10 mouse cellular contexts compared by ENCODE assay signal in the genomic region with DNA sequence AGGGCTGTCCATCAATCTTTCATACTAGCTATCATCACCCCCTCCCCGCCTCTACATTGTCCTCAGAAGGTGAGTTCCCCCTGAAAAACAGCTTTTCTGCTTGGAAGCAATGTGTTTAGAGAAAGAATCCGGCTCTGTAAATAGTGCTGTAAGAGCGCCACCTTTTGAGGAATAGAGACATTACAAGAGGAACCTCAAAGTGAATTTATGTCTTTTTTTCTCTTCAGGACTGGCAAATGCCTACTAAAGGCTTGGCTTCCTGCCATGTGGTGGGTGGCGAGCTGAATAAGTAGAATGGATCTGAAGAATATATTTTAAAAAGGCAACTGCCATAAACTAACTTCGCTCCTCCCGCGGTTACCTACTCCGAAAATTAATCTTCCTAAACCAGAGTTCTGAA. TPM values are rescaled to one million over a fixed set of nuclear protein-coding genes. Genes with fewer than 3 reads are reported as not detected.
A peak's percentile ranks its signal among the peaks of the same experiment; 100 is the strongest.
DNase-seq lines count a peak whose midpoint lies in the region; ATAC-seq and TF ChIP-seq lines count a peak whose summit lies in the region.
"Had no signal": no experiment of that assay in that cellular context is flagged by ENCODE, and none has a peak within 500 bp of the region (broad histone marks: within the 10 kb centered on the region; RNA-seq: fewer than 3 reads in every experiment).

No protein-coding gene starts in this region.

- H3K9me3 ChIP-seq in midbrain, postnatal 0 days (ENCODE audit: low read length), result no peaks in the 10 kb centered on the region
- no peaks in the 10 kb centered on the region for H3K9me3 ChIP-seq in midbrain, embryonic 10.5 days (replicated peaks)
- H3K9me3 ChIP-seq: heart, embryonic 15.5 days; neural tube, embryonic 12.5 days had no signal

- H3K27ac ChIP-seq in midbrain, postnatal 0 days (ENCODE audit: low read depth, low read length), result no peak overlapping the region
- no peak overlapping the region for H3K27ac ChIP-seq in midbrain, embryonic 10.5 days (replicated peaks)
- no peak overlapping the region for H3K27ac ChIP-seq in cortical plate, adult 2 months (ENCODE audit: insufficient read depth, low read length)
- H3K27ac ChIP-seq: heart, embryonic 15.5 days; neural tube, embryonic 12.5 days had no signal

- 26% methylated on average over 8 of the region's 8 CpGs for WGBS in midbrain, postnatal 0 days
- 43% methylated on average over 8 of the region's 8 CpGs for WGBS in midbrain, embryonic 10.5 days

- H3K9ac ChIP-seq in midbrain, postnatal 0 days (replicated peaks; ENCODE audit: low read length, poor library complexity, severe bottlenecking), result no peak overlapping the region
- H3K9ac ChIP-seq: heart, embryonic 15.5 days; neural tube, embryonic 12.5 days had no signal

- peak; percentile 44 for DNase-seq in cerebellum, adult 11 months
- DNase-seq in cerebellum, adult 11-12 months, result no peak
- DNase-seq in midbrain, postnatal 0 days (ENCODE audit: low spot score), result peak; percentile 88
- DNase-seq in midbrain, embryonic 10.5 days (ENCODE audit: low spot score), result no peak
- DNase-seq in layer of hippocampus, adult 18-20 months (ENCODE audit: low spot score in 2 of 2), result peak; percentile 78 to 92
- DNase-seq in mesoderm, embryonic 11.5 days (ENCODE audit: low read depth, low spot score), result peak; percentile 66
- no peak for DNase-seq in gastrocnemius, postnatal 25 days

- no peak overlapping the region for H3K4me2 ChIP-seq in midbrain, postnatal 0 days (ENCODE audit: low read depth, low read length, poor library complexity, severe bottlenecking)
- H3K4me2 ChIP-seq: heart, embryonic 15.5 days; neural tube, embryonic 12.5 days had no signal

- H3K4me3 ChIP-seq in midbrain, postnatal 0 days (ENCODE audit: low read depth, low read length), result no peak overlapping the region
- no peak overlapping the region for H3K4me3 ChIP-seq in midbrain, embryonic 10.5 days
- H3K4me3 ChIP-seq in cortical plate, adult 2 months (ENCODE audit: insufficient read depth, low read length), result no peak overlapping the region
- H3K4me3 ChIP-seq: heart, embryonic 15.5 days; neural tube, embryonic 12.5 days had no signal

- ATAC-seq in midbrain, postnatal 0 days (ENCODE audit: low FRiP score), result no peak

- TF ChIP-seq CTCF in midbrain, postnatal 0 days (IDR thresholded peaks at IDR 0.05), result peak; percentile 84
- peak; percentile 38; the same call in 1 of the 2 replicates for TF ChIP-seq CTCF in cortical plate, adult 2 months (IDR thresholded peaks at IDR 0.05; ENCODE audit: extremely low read depth, insufficient read depth, low read length)

- 0 out of 2 replicates have a peak, but pooled peaks cover 7% of the 10 kb centered on the region for H3K4me1 ChIP-seq in midbrain, postnatal 0 days (ENCODE audit: insufficient read depth, low read length)
- H3K4me1 ChIP-seq in midbrain, embryonic 10.5 days, result peaks cover 23% of the 10 kb centered on the region
- peaks cover 2% of the 10 kb centered on the region; the same call in 1 of the 2 replicates for H3K4me1 ChIP-seq in cortical plate, adult 2 months (ENCODE audit: control insufficient read depth, insufficient read depth, low read length)
- H3K4me1 ChIP-seq: heart, embryonic 15.5 days had no signal

- no peaks in the 10 kb centered on the region for H3K36me3 ChIP-seq in midbrain, postnatal 0 days (ENCODE audit: insufficient read depth, low read length)
- H3K36me3 ChIP-seq in midbrain, embryonic 10.5 days, result no peaks in the 10 kb centered on the region
- H3K36me3 ChIP-seq: heart, embryonic 15.5 days; neural tube, embryonic 12.5 days had no signal

- no peaks in the 10 kb centered on the region for H3K27me3 ChIP-seq in midbrain, postnatal 0 days (ENCODE audit: insufficient read depth, low read length)
- H3K27me3 ChIP-seq in midbrain, embryonic 10.5 days (ENCODE audit: low read depth, poor library complexity, severe bottlenecking), result peaks cover 60% of the 10 kb centered on the region

- TF ChIP-seq POLR2A in cortical plate, adult 2 months (IDR thresholded peaks at IDR 0.05; ENCODE audit: extremely low read depth, insufficient read depth, low read length), result no peak

RNA-seq across cellular contexts. Expression of gene Ccdc184, which starts 6.9 kb away (rescaled TPM):
- 127 and 129 TPM in 2 replicates for total RNA-seq in midbrain, postnatal 0 days (2014; rRNA removed)
- 132 and 145 TPM in 2 replicates for polyA plus RNA-seq in midbrain, postnatal 0 days (2015; fragmentation: Nextera tagmentation; extraction: Ambion mirVana)
- 7.3 and 11.2 TPM in 2 replicates for polyA plus RNA-seq in midbrain, embryonic 10.5 days (2016; fragmentation: Nextera tagmentation; extraction: Ambion mirVana)
- 22.6 and 23.0 TPM in 2 replicates for polyA plus RNA-seq in cortical plate, adult 2 months (2012; rRNA removed)
- total RNA-seq in layer of hippocampus, adult 18-20 months (2021), result 10 to 100 TPM; 11.7 to 12.7 TPM
- total RNA-seq in gastrocnemius, postnatal 25 days (2021), result not detected

RNA-seq across cellular contexts. Expression of gene Asb8, which starts 8.4 kb away (rescaled TPM):
- 60.5 and 72.7 TPM in 2 replicates for total RNA-seq in midbrain, postnatal 0 days (2014; rRNA removed)
- polyA plus RNA-seq in midbrain, postnatal 0 days (2015; fragmentation: Nextera tagmentation; extraction: Ambion mirVana), result 59.2 and 64.9 TPM in 2 replicates
- polyA plus RNA-seq in midbrain, embryonic 10.5 days (2016; fragmentation: Nextera tagmentation; extraction: Ambion mirVana), result 41.7 and 47.2 TPM in 2 replicates
- 66.5 and 69.5 TPM in 2 replicates for polyA plus RNA-seq in cortical plate, adult 2 months (2012; rRNA removed)
- total RNA-seq in layer of hippocampus, adult 18-20 months (2021), result 10 to 100 TPM; 53.7 to 54.8 TPM
- 100 to 1,000 TPM; 102 to 145 TPM for total RNA-seq in gastrocnemius, postnatal 25 days (2021)

RNA-seq across cellular contexts. Expression of gene Olfr288, which starts 21.5 kb away (rescaled TPM):
- total RNA-seq in midbrain, postnatal 0 days (2014; rRNA removed), result not detected in 2 replicates
- not detected in 2 replicates for polyA plus RNA-seq in midbrain, postnatal 0 days (2015; fragmentation: Nextera tagmentation; extraction: Ambion mirVana)
- polyA plus RNA-seq in midbrain, embryonic 10.5 days (2016; fragmentation: Nextera tagmentation; extraction: Ambion mirVana), result not detected in 2 replicates
- 0.42 and 0.46 TPM in 2 replicates for polyA plus RNA-seq in cortical plate, adult 2 months (2012; rRNA removed)
- total RNA-seq in layer of hippocampus, adult 18-20 months (2021), result under 1 TPM in 1 of 2 experiments, not detected in 1; 0.68 TPM
- total RNA-seq in gastrocnemius, postnatal 25 days (2021), result not detected
- polyA plus RNA-seq: heart, embryonic 15.5 days; neural tube, embryonic 12.5 days had no signal

RNA-seq across cellular contexts. Expression of gene Gm44579, which starts 47.0 kb away (rescaled TPM):
- not detected in 2 replicates for total RNA-seq in midbrain, postnatal 0 days (2014; rRNA removed)
- polyA plus RNA-seq in midbrain, postnatal 0 days (2015; fragmentation: Nextera tagmentation; extraction: Ambion mirVana), result 0.09 and 0.11 TPM in 2 replicates
- polyA plus RNA-seq in midbrain, embryonic 10.5 days (2016; fragmentation: Nextera tagmentation; extraction: Ambion mirVana), result not detected in 2 replicates
- 0.25 TPM in 1 of 2 replicates, not detected in the other for polyA plus RNA-seq in cortical plate, adult 2 months (2012; rRNA removed)
- under 1 TPM in 1 of 2 experiments, not detected in 1; 0.25 TPM for total RNA-seq in layer of hippocampus, adult 18-20 months (2021)
- total RNA-seq in gastrocnemius, postnatal 25 days (2021), result not detected
- polyA plus RNA-seq: heart, embryonic 15.5 days; neural tube, embryonic 12.5 days had no signal

RNA-seq across cellular contexts. Expression of gene Olfr287, which starts 47.0 kb away (rescaled TPM):
- 0.44 and 1.2 TPM in 2 replicates for total RNA-seq in midbrain, postnatal 0 days (2014; rRNA removed)
- polyA plus RNA-seq in midbrain, postnatal 0 days (2015; fragmentation: Nextera tagmentation; extraction: Ambion mirVana), result 1.2 and 1.5 TPM in 2 replicates
- not detected in 2 replicates for polyA plus RNA-seq in midbrain, embryonic 10.5 days (2016; fragmentation: Nextera tagmentation; extraction: Ambion mirVana)
- polyA plus RNA-seq in cortical plate, adult 2 months (2012; rRNA removed), result 16.8 and 18.2 TPM in 2 replicates
- 1 to 10 TPM; 4.4 to 5.1 TPM for total RNA-seq in layer of hippocampus, adult 18-20 months (2021)
- not detected for total RNA-seq in gastrocnemius, postnatal 25 days (2021)
- polyA plus RNA-seq: heart, embryonic 15.5 days; neural tube, embryonic 12.5 days had no signal

Comparison
In these comparisons a context has a peak if more than half of its experiments do, and no peak if none do; other contexts are left out.
1. DNase-seq: peak in cerebellum, adult 11 months (single experiment), midbrain, postnatal 0 days (single experiment), layer of hippocampus, adult 18-20 months (2 of 2) and mesoderm, embryonic 11.5 days (single experiment); none in cerebellum, adult 11-12 months (single experiment), midbrain, embryonic 10.5 days (single experiment) and gastrocnemius, postnatal 25 days (single experiment).
2. RNA of gene Ccdc184, which starts 6.9 kb away (total RNA-seq): 127 to 129 TPM in midbrain, postnatal 0 days and 11.7 to 12.7 TPM in layer of hippocampus, adult 18-20 months; not detected in gastrocnemius, postnatal 25 days; every median in the first group is over 10 times any median in the second.